Mouse (Mus musculus) neutrophil, adult 65 days (primary cell): ENCODE results near the gene Habp2. TPM values are rescaled to one million over a fixed set of nuclear protein-coding genes. Genes with fewer than 3 reads are reported as not detected.

Source experiments
- total RNA-seq: library from RNA; stranded (reverse); gene quantifications from 2 replicates; pipeline ENCODE4 v1.2.4, GENCODE M21; 2023

The Habp2 gene
- not detected in 2 replicates for total RNA-seq

GRCm38 (mm10) chr19:56286866-56287265, at the start of gene Habp2:
Habp2 (plus strand) TSS chr19:56287137.

Other genes starting within 250 kb of the Habp2 start
- 0.20 and 0.44 TPM in 2 replicates for gene Nrap, start 102.9 kb downstream of the Habp2 start, total RNA-seq
- gene Casp7, start 110.0 kb downstream of the Habp2 start, total RNA-seq = 27.7 and 34.2 TPM in 2 replicates
- gene Plekhs1, start 174.5 kb downstream of the Habp2 start, total RNA-seq = 1.7 and 3.4 TPM in 2 replicates